Mouse (Mus musculus) limb, embryonic 10.5 days (tissue): ENCODE results near the gene Erbb3. TPM values are rescaled to one million over a fixed set of nuclear protein-coding genes. Genes with fewer than 3 reads are reported as not detected.

ENCODE experiments used
- DNase-seq: peaks from one replicate; pipeline ENCODE4 v3.0.0-alpha.2; 2017; ENCODE audit warnings: low spot score
- H3K27ac ChIP-seq: fragments of 300-500 bp; sonication (generic); 2 replicates; pipeline ENCODE4 v1.5.1; 2016; ENCODE audit warnings: mild to moderate bottlenecking
- H3K27me3 ChIP-seq: fragments of 300-500 bp; sonication (generic); 2 replicates; pipeline ENCODE4 v1.6.1; 2016; ENCODE audit warnings: low read depth, mild to moderate bottlenecking; ENCODE audit not compliant: poor library complexity, severe bottlenecking
- H3K36me3 ChIP-seq: fragments of 300-500 bp; sonication (generic); 2 replicates; pipeline ENCODE4 v1.6.1; 2016; ENCODE audit warnings: mild to moderate bottlenecking, moderate library complexity
- H3K4me1 ChIP-seq: fragments of 300-500 bp; sonication (generic); 2 replicates; pipeline ENCODE4 v1.6.1; 2016
- H3K4me3 ChIP-seq: fragments of 300-500 bp; sonication (generic); 2 replicates; pipeline ENCODE4 v1.5.1; 2016; ENCODE audit warnings: mild to moderate bottlenecking, moderate library complexity
- H3K9me3 ChIP-seq: fragments of 300-500 bp; sonication (generic); replicated peaks from 2 replicates; pipeline ENCODE4 v1.6.1; 2016; ENCODE audit warnings: mild to moderate bottlenecking
- WGBS: fragments of 180-500 bp; shearing (Covaris S2); methylation state at CpG from one replicate; pipeline ENCODE4 v1.1.7; 2016; 5-methylcytosine and 5-hydroxymethylcytosine counted together
- polyA plus RNA-seq: library from polyadenylated mRNA; unstranded; fragments of >200 nt; fragmentation: Nextera tagmentation; extraction: Ambion mirVana; gene quantifications from 2 replicates; pipeline ENCODE4 v1.2.1, GENCODE M21; 2016

Gene Erbb3
- polyA plus RNA-seq, 1 experiment from 2014 or later: 5.3 TPM

- WGBS: 87% methylated on average over 5 of the region's 5 CpGs
- H3K27me3 ChIP-seq: peaks cover 31% of the 10 kb centered on the region
- H3K9me3 ChIP-seq: no peaks in the 10 kb centered on the region
- no peaks in the 10 kb centered on the region for H3K36me3 ChIP-seq
- H3K27ac ChIP-seq: no peak overlapping the region
- peaks cover 23% of the 10 kb centered on the region for H3K4me1 ChIP-seq
- no peak for DNase-seq
- H3K4me3 ChIP-seq: no peak overlapping the region
These were observed 3.3 kb upstream of the Erbb3 start for GRCm38 (mm10) chr10:128592797-128593196.

GRCm38 (mm10) chr10:128591436-128591835 is 2.0 kb upstream of the Erbb3 start:
- H3K4me3 ChIP-seq: no peak overlapping the region

DNA sequence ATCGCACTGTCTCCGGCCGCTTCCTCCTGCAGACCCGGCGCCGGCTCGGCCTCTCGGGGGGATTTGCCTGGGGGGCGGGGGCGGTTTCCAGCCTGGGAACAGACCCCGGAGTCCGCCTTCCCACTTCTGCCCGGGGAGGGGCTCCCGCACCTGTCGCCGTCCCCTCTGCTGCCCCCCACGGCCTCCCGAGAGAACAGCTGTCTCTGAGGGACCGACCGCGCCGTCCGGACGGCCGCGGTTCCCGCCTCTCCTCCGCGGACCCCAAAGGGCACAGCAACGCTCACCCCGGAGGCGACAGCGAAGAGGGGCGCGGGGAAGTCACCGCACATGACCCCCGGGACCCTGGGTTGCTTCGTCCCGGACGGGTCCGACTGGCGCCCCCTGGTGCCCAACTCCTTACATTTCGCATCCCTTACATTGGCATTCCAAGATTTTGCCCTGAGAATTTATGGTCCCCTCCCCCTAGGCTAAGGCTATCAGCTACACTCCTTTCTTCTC is 790 bp upstream of the Erbb3 start:
- Histone ChIP-seq H3K4me1 (peaks cover 32% of the 10 kb centered on the region), H3K4me3 (peak overlapping the region; percentile 70), H3K36me3 (no peaks in the 10 kb centered on the region), H3K27me3 (peaks cover 56% of the 10 kb centered on the region), H3K27ac (peak overlapping the region; percentile 65), H3K9me3 (no peaks in the 10 kb centered on the region)
- WGBS: under 1% methylated on average over 43 of the region's 43 CpGs
- peak; percentile 85 for DNase-seq

More at GRCm38 (mm10) chr10:128591436-128591835, 2.0 kb upstream of the Erbb3 start:
- peaks cover 30% of the 10 kb centered on the region for H3K4me1 ChIP-seq
- H3K27ac ChIP-seq: no peak overlapping the region
- WGBS: 92% methylated on average over 6 of the region's 6 CpGs
- no peak for DNase-seq
- H3K36me3 ChIP-seq: no peaks in the 10 kb centered on the region
- H3K27me3 ChIP-seq: peaks cover 44% of the 10 kb centered on the region
- no peaks in the 10 kb centered on the region for H3K9me3 ChIP-seq

- H3K27ac ChIP-seq: peak overlapping the region; percentile 3
- H3K9me3 ChIP-seq: no peaks in the 10 kb centered on the region
- no peaks in the 10 kb centered on the region for H3K36me3 ChIP-seq
- no peak for DNase-seq
- H3K27me3 ChIP-seq: peaks cover 70% of the 10 kb centered on the region
- H3K4me1 ChIP-seq: peaks cover 33% of the 10 kb centered on the region
- WGBS: 1% methylated on average over 23 of the region's 23 CpGs
- H3K4me3 ChIP-seq: peak overlapping the region; percentile 70
These were observed 533 bp downstream of the Erbb3 start for GRCm38 (mm10) chr10:128588775-128589463.

DNA sequence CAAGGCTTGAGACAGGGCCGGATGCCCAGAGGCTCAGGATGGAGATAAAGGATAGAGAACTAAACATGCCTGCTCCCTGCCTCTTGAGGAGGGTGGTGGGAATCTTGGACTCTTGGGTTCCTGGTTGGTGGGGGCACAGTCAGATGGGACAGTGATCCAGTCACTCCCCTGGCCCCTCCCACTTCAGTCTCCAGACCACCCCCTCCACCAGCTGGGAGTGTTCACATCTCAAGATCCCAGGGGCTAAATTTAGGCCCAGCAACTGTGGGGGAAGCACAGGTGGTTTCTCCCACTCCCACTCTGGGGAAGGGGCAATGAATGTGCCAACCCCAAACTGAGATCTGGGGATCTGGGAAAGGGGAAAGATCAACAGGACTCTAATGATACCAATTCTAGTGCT is 1.3 kb downstream of the Erbb3 start:
- H3K36me3 ChIP-seq: no peaks in the 10 kb centered on the region
- no peak overlapping the region for H3K27ac ChIP-seq
- peaks cover 77% of the 10 kb centered on the region for H3K27me3 ChIP-seq
- DNase-seq: no peak
- WGBS: 36% methylated on average over 1 of the region's 1 CpGs
- peaks cover 37% of the 10 kb centered on the region for H3K4me1 ChIP-seq
- no peak overlapping the region; the same call in 1 of the 2 replicates for H3K4me3 ChIP-seq
- H3K9me3 ChIP-seq: no peaks in the 10 kb centered on the region

GRCm38 (mm10) chr10:128587697-128588096 is 1.8 kb downstream of the Erbb3 start:
- no peaks in the 10 kb centered on the region for H3K9me3 ChIP-seq
- 58% methylated on average over 8 of the region's 8 CpGs for WGBS
- no peak overlapping the region; the same call in 1 of the 2 replicates for H3K4me3 ChIP-seq
- no peaks in the 10 kb centered on the region for H3K36me3 ChIP-seq
- no peak overlapping the region for H3K27ac ChIP-seq
- no peak for DNase-seq
- peaks cover 82% of the 10 kb centered on the region for H3K27me3 ChIP-seq
- peaks cover 37% of the 10 kb centered on the region for H3K4me1 ChIP-seq

GRCm38 (mm10) chr10:128587120-128587519 is 2.3 kb downstream of the Erbb3 start:
- peaks cover 84% of the 10 kb centered on the region for H3K27me3 ChIP-seq
- DNase-seq: no peak
- H3K4me3 ChIP-seq: 0 out of 2 replicates have a peak overlapping the region, but pooled peaks have one; percentile 3
- WGBS: 47% methylated on average over 4 of the region's 4 CpGs
- H3K9me3 ChIP-seq: no peaks in the 10 kb centered on the region
- peaks cover 37% of the 10 kb centered on the region for H3K4me1 ChIP-seq
- no peaks in the 10 kb centered on the region for H3K36me3 ChIP-seq
- H3K27ac ChIP-seq: no peak overlapping the region

- peaks cover 37% of the 10 kb centered on the region for H3K4me1 ChIP-seq
- H3K27me3 ChIP-seq: peaks cover 87% of the 10 kb centered on the region
- H3K9me3 ChIP-seq: no peaks in the 10 kb centered on the region
- H3K36me3 ChIP-seq: no peaks in the 10 kb centered on the region
- 0 out of 2 replicates have a peak overlapping the region, but pooled peaks have one; percentile 11 for H3K27ac ChIP-seq
- no peak for DNase-seq
- 17% methylated on average over 1 of the region's 1 CpGs for WGBS
- H3K4me3 ChIP-seq: 0 out of 2 replicates have a peak overlapping the region, but pooled peaks have one; percentile 3
These were observed 2.9 kb downstream of the Erbb3 start for GRCm38 (mm10) chr10:128586546-128586945.

GRCm38 (mm10) chr10:128584386-128584785 is 5.1 kb downstream of the Erbb3 start:
- Histone ChIP-seq H3K4me3 (no peak overlapping the region), H3K9me3 (no peaks in the 10 kb centered on the region), H3K27me3 (peaks cover 73% of the 10 kb centered on the region), H3K4me1 (peaks cover 26% of the 10 kb centered on the region), H3K36me3 (no peaks in the 10 kb centered on the region), H3K27ac (no peak overlapping the region)
- 10% methylated on average over 4 of the region's 4 CpGs for WGBS
- no peak for DNase-seq

DNA sequence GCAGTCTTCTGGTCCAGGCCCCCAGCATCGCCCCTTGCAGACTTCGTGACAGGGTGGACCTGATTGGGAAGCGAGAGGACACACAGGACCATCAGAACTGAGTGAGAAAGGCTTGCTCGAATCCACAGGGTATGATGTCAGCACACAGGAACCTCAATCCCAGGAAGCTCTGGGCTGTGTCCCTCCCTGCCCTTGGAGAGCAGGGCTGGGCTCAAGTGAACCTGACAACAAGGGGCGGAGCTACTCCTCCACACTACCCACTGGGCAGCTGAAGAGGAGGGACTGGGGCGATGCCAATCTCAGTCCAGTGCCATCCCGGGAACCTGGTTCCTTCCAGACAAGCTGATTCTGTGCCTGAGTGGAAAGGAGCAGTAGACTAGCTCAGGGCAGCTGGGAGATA is 5.8 kb downstream of the Erbb3 start:
- Histone ChIP-seq H3K4me1 (peaks cover 18% of the 10 kb centered on the region), H3K27ac (no peak overlapping the region), H3K4me3 (no peak overlapping the region), H3K9me3 (no peaks in the 10 kb centered on the region), H3K36me3 (no peaks in the 10 kb centered on the region), H3K27me3 (peaks cover 65% of the 10 kb centered on the region)
- no peak for DNase-seq
- WGBS: 21% methylated on average over 7 of the region's 7 CpGs

DNA sequence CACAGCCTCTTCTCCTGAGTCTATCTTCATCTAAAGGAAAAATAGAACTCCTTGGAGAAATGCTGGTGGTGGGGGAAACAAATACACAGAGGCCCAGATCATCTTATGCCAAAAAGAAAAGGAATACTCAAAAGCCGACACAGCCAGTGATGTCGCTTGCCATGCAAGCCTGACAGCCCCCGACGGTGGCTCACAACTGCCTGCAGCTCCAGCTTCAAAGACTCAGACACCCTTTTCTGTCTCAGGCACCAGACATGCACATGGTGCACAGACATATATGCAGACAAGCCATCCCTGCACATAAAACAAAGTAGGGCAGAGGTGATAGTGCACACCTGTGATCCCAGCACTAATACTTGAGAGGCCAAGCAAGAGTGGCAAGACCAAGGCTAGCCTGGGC is 9.7 kb downstream of the Erbb3 start:
- WGBS: 85% methylated on average over 4 of the region's 4 CpGs

DNA sequence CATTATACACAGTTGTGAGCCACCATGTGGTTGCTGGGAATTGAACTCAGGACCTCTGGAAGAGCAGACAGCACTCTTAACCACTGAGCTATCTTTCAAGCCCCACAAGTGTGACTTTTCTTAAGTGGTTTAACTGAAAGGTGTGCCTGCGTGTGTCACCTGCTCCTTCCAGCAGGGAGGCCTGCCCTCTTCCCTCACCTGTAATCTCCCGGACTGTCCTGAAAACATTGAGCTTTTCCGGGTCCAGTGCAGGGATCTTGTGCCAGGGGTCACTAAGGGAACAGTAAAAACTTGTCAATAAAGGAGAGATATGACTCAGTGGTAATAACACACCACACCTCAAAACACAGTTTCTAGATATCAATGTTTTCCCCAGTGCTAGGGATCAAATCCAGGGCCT is 10.2 kb downstream of the Erbb3 start:
- 78% methylated on average over 3 of the region's 3 CpGs for WGBS
- DNase-seq: no peak

More for the DNA sequence above, 9.7 kb downstream of the Erbb3 start:
- Histone ChIP-seq H3K4me3 (no peak overlapping the region), H3K27me3 (peaks cover 26% of the 10 kb centered on the region), H3K36me3 (no peaks in the 10 kb centered on the region), H3K27ac (no peak overlapping the region), H3K9me3 (no peaks in the 10 kb centered on the region), H3K4me1 (peaks cover 5% of the 10 kb centered on the region)
- DNase-seq: no peak

DNA sequence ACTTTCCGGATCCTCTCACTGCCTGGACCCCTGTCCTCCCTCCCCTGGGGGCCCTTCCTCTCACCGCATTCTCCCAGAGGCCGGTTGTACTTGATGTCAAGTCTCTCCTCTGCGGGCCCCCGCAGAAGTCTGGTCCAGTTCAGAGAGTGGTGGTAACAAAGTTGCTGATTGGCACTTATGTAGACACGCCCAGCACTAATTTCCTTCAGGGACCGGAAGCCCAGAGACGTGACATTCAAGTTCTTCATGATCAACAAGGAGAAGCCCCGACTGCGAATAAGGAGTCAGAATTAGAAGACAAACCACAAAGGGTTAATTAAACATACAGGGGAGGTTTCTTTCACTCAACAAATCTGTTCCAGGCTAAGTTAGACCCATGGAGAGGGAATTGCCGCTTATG is 11.1 kb downstream of the Erbb3 start:
- Histone ChIP-seq H3K9me3 (no peaks in the 10 kb centered on the region), H3K27me3 (peaks cover 12% of the 10 kb centered on the region), H3K4me1 (no peaks in the 10 kb centered on the region; the same call in 1 of the 2 replicates), H3K27ac (no peak overlapping the region), H3K36me3 (no peaks in the 10 kb centered on the region), H3K4me3 (no peak overlapping the region)
- DNase-seq: no peak
- WGBS: 79% methylated on average over 11 of the region's 11 CpGs

More for the DNA sequence above, 10.2 kb downstream of the Erbb3 start:
- Histone ChIP-seq H3K36me3 (no peaks in the 10 kb centered on the region), H3K9me3 (no peaks in the 10 kb centered on the region), H3K4me1 (peaks cover 5% of the 10 kb centered on the region), H3K4me3 (no peak overlapping the region), H3K27ac (no peak overlapping the region), H3K27me3 (peaks cover 22% of the 10 kb centered on the region)
